Mouse (Mus musculus): ENCODE results near the gene Tcp10b.
"Not testable (repeated sequence)": the region's sequence is repeated elsewhere in the genome, so short reads cannot be mapped to it uniquely, and the experiment has no call there.

DNA sequence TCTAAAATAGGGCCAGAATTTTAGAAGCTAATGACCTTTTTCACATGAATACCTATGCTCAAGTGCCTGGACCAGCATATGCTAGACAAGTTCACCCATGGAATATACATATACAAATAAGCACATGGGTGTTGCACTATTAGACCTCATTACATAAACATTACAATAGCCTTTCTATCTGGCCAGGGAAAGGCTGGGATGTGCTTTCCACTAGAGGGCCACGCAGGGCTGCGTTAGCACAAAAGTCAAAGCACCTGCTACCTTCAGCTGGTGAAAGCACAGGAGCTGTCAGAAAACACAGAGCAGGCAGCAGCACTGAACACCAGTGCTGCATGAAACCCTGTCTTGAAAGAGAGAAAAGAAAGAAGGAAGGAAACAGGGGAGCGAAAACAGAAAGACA is 63.3 kb downstream of the Tcp10b start:
- not testable (repeated sequence) for TF ChIP-seq CTCF (IDR thresholded peaks at IDR 0.05; ENCODE audit: control insufficient read depth, insufficient read depth, low read length); POLR2A (IDR thresholded peaks at IDR 0.05; ENCODE audit: borderline replicate concordance, control insufficient read depth, low read depth, low read length)

Data from bone marrow, adult 2 months (tissue).